Mouse (Mus musculus) limb, embryonic 14.5 days (tissue): ENCODE measurements around the gene Hoxd9. TPM values are rescaled to one million over a fixed set of nuclear protein-coding genes. Genes with fewer than 3 reads are reported as not detected.

Source experiments
- ATAC-seq: fragments of 200-750 bp; cut with Nextera tagmentation; 2 replicates; pipeline ENCODE4 v1.8.0; 2017; ENCODE audit warnings: low read depth, moderate number of reproducible peaks, moderate TSS enrichment; ENCODE audit not compliant: low FRiP score
- DNase-seq: peaks from one replicate; pipeline ENCODE4 v3.0.0-alpha.2; 2015; ENCODE audit warnings: low spot score
- H3K27ac ChIP-seq: fragments of 300-500 bp; sonication (generic); replicated peaks from 2 replicates; pipeline ENCODE4 v1.5.1; 2014; ENCODE audit warnings: low read depth, mild to moderate bottlenecking, low read length, moderate library complexity, mixed read lengths
- H3K27me3 ChIP-seq: fragments of 300-500 bp; sonication (generic); 2 replicates; pipeline ENCODE4 v1.6.1; 2014; ENCODE audit warnings: low read length, mixed read lengths; ENCODE audit not compliant: control insufficient read depth, insufficient read depth
- H3K36me3 ChIP-seq: fragments of 300-500 bp; sonication (generic); 2 replicates; pipeline ENCODE4 v1.6.1; 2014; ENCODE audit warnings: mild to moderate bottlenecking, low read length, moderate library complexity, mixed read lengths; ENCODE audit not compliant: control insufficient read depth, insufficient read depth
- H3K4me1 ChIP-seq: fragments of 300-500 bp; sonication (generic); 2 replicates; pipeline ENCODE4 v1.6.1; 2014; ENCODE audit warnings: antibody characterized with exemption, low read length, mixed read lengths; ENCODE audit not compliant: control insufficient read depth, insufficient read depth
- H3K4me2 ChIP-seq: fragments of 300-500 bp; sonication (generic); replicated peaks from 2 replicates; pipeline ENCODE4 v1.6.1; 2014; ENCODE audit warnings: low read depth, mild to moderate bottlenecking, low read length, moderate library complexity; ENCODE audit not compliant: severe bottlenecking
- H3K4me3 ChIP-seq: fragments of 300-500 bp; sonication (generic); replicated peaks from 2 replicates; pipeline ENCODE4 v1.5.1; 2014; ENCODE audit warnings: low read length
- H3K9ac ChIP-seq: fragments of 300-500 bp; sonication (generic); 2 replicates; pipeline ENCODE4 v1.6.1; 2014; ENCODE audit warnings: mild to moderate bottlenecking, low read depth, low read length, moderate library complexity; ENCODE audit not compliant: severe bottlenecking
- H3K9me3 ChIP-seq: fragments of 300-500 bp; sonication (generic); 2 replicates; pipeline ENCODE4 v1.6.1; 2016; ENCODE audit warnings: low read length; ENCODE audit not compliant: control insufficient read depth
- POLR2A ChIP-seq: fragments of 200-500 bp; IDR thresholded peaks from 2 replicates; pipeline ENCODE4 v1.8.0; 2012; ENCODE audit warnings: inconsistent platforms, mild to moderate bottlenecking, moderate library complexity, borderline replicate concordance; ENCODE audit not compliant: insufficient read depth, insufficient read length; ENCODE audit errors: extremely low read depth
- WGBS: fragments of 180-500 bp; shearing (Covaris S2); extraction: QIAGEN DNeasy Blood & Tissue Kit; methylation state at CpG from one replicate; pipeline ENCODE4 v1.1.7; 2014; 5-methylcytosine and 5-hydroxymethylcytosine counted together
- polyA plus RNA-seq, 2 experiments: library from polyadenylated mRNA; depleted of rRNA in 1 of 2; stranded (reverse) in 1 of 2; unstranded in 1 of 2; fragments of >200 nt; fragmentation: Nextera tagmentation in 1 of 2; extraction: Ambion mirVana in 1 of 2; gene quantifications; 2 replicates each; pipeline versions ENCODE4 v1.2.1 to v1.2.3; 2012 to 2014

The Hoxd9 gene
- polyA plus RNA-seq, 2 experiments: 8.7 to 19.6 TPM

DNA sequence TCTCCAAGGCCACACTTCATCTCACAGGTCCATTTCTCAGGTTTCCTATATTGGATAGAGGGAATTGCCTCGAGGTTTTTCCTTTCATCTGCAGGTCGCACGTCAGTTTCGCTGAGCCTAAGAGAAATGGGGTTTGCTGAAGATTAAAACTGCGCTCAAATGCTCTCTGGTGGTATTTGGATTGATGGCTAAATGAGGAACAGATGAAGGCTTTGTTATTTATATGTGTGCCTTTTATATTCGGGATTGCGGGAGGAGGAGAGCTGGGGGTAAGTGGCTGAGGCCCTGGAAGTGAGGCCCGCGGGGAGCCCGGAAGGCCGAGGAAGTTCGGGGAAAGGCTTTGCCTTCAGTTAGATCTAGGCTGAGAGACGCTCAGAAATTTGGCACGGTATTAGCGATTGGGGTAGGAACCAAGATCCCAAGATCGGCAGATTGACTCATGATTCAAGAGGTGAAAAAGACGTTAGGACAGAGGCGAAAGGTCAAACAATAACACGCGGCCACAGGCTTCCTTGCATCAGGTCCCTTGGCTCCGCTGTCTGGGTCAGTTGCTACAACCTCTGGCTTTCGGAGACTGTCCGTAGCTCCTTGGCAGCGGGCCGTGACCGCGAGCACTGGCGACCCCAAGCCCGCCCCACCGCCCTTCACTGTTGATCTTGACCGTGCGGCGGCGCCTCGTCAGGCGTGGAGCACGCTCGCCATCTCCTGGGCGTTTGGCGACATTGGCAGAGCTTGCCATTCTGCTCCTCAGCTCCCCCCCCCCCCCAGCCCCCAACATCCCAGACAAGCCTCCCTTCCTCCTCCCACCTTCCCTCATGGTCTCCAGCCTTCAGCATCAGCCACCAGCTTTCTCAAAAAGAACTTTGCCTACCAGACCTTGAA is 24.8 kb upstream of the Hoxd9 start:
- peak; percentile 82 for DNase-seq
- Histone ChIP-seq H3K4me2 (peak overlapping the region; percentile 96), H3K27me3 (peaks cover 30% of the 10 kb centered on the region; the same call in 1 of the 2 replicates), H3K9ac (peak overlapping the region; percentile 99), H3K4me3 (peak overlapping the region; percentile 74), H3K27ac (peak overlapping the region; percentile 97), H3K9me3 (no peaks in the 10 kb centered on the region), H3K36me3 (peaks cover 9% of the 10 kb centered on the region), H3K4me1 (peaks cover 12% of the 10 kb centered on the region)
- TF ChIP-seq POLR2A: no peak
- 2% methylated on average over 40 of the region's 40 CpGs for WGBS
- ATAC-seq: peak; percentile 48

DNA sequence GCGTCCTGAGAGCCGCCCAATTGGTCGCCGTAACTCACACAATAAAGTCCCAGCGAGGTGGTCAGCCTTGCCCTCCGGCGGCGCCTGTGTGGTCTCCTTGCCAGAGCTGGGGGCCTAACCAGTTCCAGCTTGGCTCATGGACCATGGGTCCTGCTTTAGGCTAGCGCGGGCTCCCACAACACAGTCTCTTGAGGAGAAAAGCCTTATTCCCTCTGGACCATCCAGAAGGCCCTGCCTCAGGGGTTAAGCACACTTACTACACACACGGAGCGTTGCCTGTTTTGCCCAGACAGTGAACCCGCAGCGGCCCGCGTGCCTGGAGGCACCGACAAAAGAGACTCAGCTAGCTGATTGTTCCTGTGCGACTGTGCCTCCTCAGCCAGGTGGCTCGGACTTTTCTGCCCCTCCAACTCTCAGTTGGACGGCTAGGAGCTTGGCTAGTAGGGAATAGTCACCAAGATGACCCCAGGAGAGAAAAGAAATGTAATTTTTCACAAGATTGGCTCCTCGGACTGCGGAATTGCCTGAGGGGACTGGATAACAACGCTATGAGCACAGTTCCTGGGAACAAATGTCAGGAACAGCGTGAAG is 23.6 kb upstream of the Hoxd9 start:
- TF ChIP-seq POLR2A: 0 out of 2 replicates have a peak, but pooled peaks have one; percentile 16
- Histone ChIP-seq H3K36me3 (peaks cover 9% of the 10 kb centered on the region), H3K27ac (peak overlapping the region; percentile 97), H3K27me3 (peaks cover 24% of the 10 kb centered on the region; the same call in 1 of the 2 replicates), H3K9me3 (no peaks in the 10 kb centered on the region), H3K4me2 (peak overlapping the region; percentile 96), H3K4me1 (peaks cover 17% of the 10 kb centered on the region), H3K9ac (peak overlapping the region; percentile 99), H3K4me3 (peak overlapping the region; percentile 74)
- DNase-seq: no peak
- WGBS: 5% methylated on average over 24 of the region's 24 CpGs
- ATAC-seq: no peak

DNA sequence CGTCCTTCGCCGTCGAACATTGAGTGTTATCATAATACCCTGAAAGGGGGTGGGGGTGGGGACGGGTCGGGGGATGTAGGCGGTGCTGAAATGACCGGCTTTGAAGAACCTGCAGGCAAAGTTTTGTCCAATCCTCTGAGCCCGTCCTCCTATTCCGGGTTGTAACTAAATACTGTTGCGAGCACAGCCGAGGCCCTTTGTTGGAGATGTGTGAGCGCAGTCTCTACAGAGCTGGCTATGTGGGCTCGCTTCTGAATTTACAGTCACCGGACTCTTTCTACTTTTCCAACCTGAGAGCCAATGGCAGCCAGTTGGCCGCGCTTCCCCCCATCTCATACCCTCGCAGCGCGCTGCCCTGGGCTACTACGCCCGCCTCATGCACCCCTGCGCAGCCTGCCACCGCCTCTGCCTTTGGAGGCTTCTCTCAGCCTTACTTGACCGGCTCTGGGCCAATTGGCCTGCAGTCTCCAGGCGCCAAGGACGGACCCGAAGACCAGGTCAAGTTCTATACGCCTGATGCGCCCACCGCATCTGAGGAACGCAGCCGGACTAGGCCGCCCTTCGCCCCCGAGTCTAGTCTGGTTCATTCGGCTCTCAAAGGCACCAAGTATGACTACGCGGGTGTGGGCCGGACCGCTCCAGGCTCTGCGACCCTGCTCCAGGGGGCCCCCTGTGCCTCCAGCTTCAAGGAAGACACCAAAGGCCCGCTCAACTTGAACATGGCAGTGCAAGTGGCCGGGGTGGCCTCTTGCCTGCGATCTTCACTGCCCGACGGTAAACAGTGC is 22.5 kb upstream of the Hoxd9 start, which contains the start of gene Hoxd12:
TSS of gene Hoxd12 (plus strand) at position 133 of the 785 bp plus-strand sequence.
- Histone ChIP-seq H3K4me1 (peaks cover 17% of the 10 kb centered on the region), H3K27ac (peak within 1 kb of the TSS; percentile 97), H3K27me3 (peaks cover 29% of the 10 kb centered on the region; the same call in 1 of the 2 replicates), H3K4me3 (peak within 1 kb of the TSS; percentile 74), H3K9ac (peak within 1 kb of the TSS; percentile 99), H3K36me3 (peaks cover 6% of the 10 kb centered on the region; the same call in 1 of the 2 replicates), H3K9me3 (no peaks in the 10 kb centered on the region), H3K4me2 (peak within 1 kb of the TSS; percentile 96)
- peak; percentile 76; the same call in 1 of the 2 replicates for TF ChIP-seq POLR2A
- ATAC-seq (peak; percentile 70), DNase-seq (peak; percentile 74)
- 5% methylated on average over 47 of the region's 47 CpGs for WGBS

DNA sequence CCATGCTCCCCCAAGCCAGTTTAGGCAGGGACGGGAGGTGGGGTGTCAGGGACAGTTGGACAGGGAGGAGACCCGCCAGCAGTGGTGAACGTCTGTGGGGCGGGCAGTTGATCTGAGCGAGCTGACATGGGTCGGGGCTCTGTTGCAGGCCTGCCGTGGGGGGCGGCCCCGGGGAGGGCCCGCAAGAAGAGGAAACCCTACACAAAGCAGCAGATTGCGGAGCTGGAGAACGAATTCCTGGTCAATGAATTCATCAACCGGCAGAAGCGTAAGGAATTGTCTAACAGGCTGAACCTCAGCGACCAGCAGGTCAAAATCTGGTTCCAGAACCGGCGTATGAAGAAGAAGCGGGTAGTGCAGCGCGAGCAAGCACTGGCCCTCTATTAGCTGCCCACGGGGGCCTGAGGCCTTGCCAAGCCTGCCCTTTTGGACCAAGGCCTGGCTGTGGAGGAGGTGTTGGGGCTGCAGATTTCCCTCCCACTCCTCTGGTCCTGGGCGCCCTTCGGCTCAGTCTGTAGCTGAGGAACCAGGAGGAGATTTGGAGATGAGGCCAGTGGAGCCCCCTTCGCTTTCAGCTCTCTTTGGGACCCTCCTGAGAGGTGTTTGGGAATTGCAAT is 21.8 kb upstream of the Hoxd9 start:
- Histone ChIP-seq H3K36me3 (peaks cover 2% of the 10 kb centered on the region; the same call in 1 of the 2 replicates), H3K9me3 (no peaks in the 10 kb centered on the region), H3K9ac (peak overlapping the region; percentile 99), H3K27me3 (peaks cover 30% of the 10 kb centered on the region; the same call in 1 of the 2 replicates), H3K4me1 (peaks cover 17% of the 10 kb centered on the region), H3K4me3 (peak overlapping the region; percentile 74), H3K4me2 (peak overlapping the region; percentile 96), H3K27ac (peak overlapping the region; percentile 97)
- WGBS: 11% methylated on average over 17 of the region's 24 CpGs
- no peak for ATAC-seq
- 0 out of 2 replicates have a peak, but pooled peaks have one; percentile 30 for TF ChIP-seq POLR2A
- DNase-seq: no peak
